Mouse (Mus musculus): ENCODE measurements around the gene Anp32e. TPM values are rescaled to one million over a fixed set of nuclear protein-coding genes. Genes with fewer than 3 reads are reported as not detected.

Gene Anp32e
- polyA plus RNA-seq, 1 experiment from 2014 or later, result 54.2 TPM

DNA sequence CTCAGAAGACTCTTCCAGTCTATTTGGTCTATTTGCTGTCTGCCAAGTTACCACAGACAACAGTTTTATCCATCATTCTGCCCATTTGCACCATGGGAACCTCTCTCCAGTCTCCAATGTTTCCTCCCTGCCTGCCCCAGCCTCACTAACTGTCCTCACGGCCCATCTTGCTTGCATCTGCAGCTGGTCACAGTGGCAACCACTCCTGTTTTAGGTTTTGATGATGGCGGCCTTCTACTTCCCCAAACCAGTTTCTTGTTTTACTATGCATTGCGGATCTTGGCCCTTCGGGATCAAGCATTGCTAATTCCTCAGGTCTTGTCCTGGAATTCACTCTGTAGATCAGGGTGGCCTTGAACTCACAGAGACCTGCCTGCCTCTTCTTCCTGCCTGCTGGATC, 53.1 kb downstream of the Anp32e start:
- no peak for ATAC-seq (ENCODE audit: insufficient number of reproducible peaks, insufficient read depth, low FRiP score, low read depth)
- Histone ChIP-seq H3K4me1 (ENCODE audit: control insufficient read depth, insufficient read depth, low read length) (peaks cover 10% of the 10 kb centered on the region; the same call in 1 of the 2 replicates), H3K9ac (replicated peaks; ENCODE audit: low read depth, low read length) (no peak overlapping the region), H3K27me3 (ENCODE audit: control insufficient read depth, insufficient read depth, low read length) (no peaks in the 10 kb centered on the region), H3K4me2 (replicated peaks; ENCODE audit: low read depth, low read length) (no peak overlapping the region), H3K4me3 (ENCODE audit: low read depth, low read length) (no peak overlapping the region), H3K9me3 (ENCODE audit: control insufficient read depth, low read depth, low read length) (no peaks in the 10 kb centered on the region), H3K27ac (ENCODE audit: low read length) (no peak overlapping the region), H3K36me3 (ENCODE audit: control insufficient read depth, insufficient read depth, low read length) (no peaks in the 10 kb centered on the region)
- 86% methylated on average over 4 of the region's 4 CpGs for WGBS

DNA sequence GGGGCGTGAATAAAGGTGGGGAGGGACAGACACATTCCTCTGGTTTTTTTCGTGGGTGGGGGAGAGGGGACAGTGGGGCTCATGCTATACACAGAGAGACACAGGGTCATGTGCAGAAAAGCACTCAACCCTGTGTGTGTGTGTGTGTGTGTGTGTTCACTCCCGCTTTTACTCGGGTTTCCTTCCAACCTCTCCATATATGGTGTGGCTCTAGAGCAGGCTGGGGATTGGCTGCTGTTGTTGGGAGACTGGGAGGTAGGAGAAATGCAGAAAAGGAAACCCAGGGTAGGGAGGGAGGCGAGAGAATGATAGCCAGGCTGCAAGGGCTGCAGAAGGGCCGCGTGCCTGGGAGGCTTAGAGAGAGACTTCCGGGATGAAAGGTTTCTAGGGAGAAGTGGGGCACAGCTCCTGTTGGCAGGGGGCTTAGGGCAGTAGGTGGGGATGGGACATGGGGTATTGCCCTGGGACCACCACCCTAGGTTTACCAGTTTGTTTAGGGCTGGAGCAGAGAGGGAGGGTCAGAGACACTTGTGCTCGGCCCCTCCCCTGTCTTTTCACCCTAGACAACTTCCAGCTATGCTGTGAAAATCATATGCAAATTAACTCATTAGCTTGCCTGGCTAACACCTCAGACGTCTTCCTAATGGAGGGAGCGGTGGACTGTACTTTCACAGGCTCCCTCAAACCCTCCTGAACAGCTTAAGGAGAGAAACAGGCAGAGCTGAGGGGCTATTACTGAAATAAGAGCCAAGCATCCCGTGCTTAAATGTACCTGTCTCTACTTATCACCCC, 56.4 kb downstream of the Anp32e start:
- Histone ChIP-seq H3K27me3 (ENCODE audit: control insufficient read depth, insufficient read depth, low read length) (no peaks in the 10 kb centered on the region), H3K4me1 (ENCODE audit: control insufficient read depth, insufficient read depth, low read length) (peaks cover 10% of the 10 kb centered on the region; the same call in 1 of the 2 replicates), H3K36me3 (ENCODE audit: control insufficient read depth, insufficient read depth, low read length) (peaks cover 20% of the 10 kb centered on the region), H3K9ac (replicated peaks; ENCODE audit: low read depth, low read length) (no peak overlapping the region; the same call in 1 of the 2 replicates), H3K9me3 (ENCODE audit: control insufficient read depth, low read depth, low read length) (no peaks in the 10 kb centered on the region), H3K4me2 (replicated peaks; ENCODE audit: low read depth, low read length) (peak overlapping the region; percentile 10), H3K4me3 (ENCODE audit: low read depth, low read length) (no peak overlapping the region), H3K27ac (ENCODE audit: low read length) (peak overlapping the region; percentile 91)
- peak; percentile 92 for ATAC-seq (ENCODE audit: insufficient number of reproducible peaks, insufficient read depth, low FRiP score, low read depth)
- 1% methylated on average over 12 of the region's 12 CpGs for WGBS

DNA sequence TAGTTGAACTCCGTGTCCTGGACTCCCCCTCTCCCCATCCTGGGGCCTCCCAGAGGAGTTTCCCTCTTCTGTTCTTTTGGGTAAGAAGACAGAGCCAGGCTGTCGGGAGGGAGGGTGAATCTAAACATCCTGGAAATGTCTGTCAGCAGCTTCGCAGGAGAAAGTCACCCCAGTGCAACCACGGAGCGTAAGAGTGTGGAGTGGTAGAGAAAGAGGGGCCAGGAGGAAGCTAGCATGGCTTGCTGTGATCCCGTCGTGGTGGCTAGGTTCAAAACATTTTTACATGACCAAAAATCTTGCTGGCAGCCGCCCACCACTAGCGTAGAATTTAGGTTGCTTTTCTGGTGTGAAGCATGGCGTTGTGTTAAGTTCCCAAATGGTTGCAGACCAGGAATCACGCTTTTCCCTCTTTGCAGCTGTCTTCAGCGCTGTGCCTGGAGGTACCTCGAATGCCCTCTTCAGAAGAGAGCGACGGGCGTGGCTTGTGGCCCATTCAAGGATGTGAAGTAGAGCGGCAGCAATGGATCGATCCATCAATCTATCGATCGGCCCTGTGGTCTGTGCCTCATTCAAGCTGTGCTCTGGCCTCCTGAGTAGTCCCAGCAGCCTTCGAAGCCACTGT, 57.1 kb downstream of the Anp32e start:
- Histone ChIP-seq H3K4me3 (ENCODE audit: low read depth, low read length) (no peak overlapping the region), H3K4me1 (ENCODE audit: control insufficient read depth, insufficient read depth, low read length) (peaks cover 10% of the 10 kb centered on the region; the same call in 1 of the 2 replicates), H3K27ac (ENCODE audit: low read length) (peak overlapping the region; percentile 91), H3K9me3 (ENCODE audit: control insufficient read depth, low read depth, low read length) (no peaks in the 10 kb centered on the region), H3K27me3 (ENCODE audit: control insufficient read depth, insufficient read depth, low read length) (no peaks in the 10 kb centered on the region), H3K4me2 (replicated peaks; ENCODE audit: low read depth, low read length) (peak overlapping the region; percentile 10), H3K9ac (replicated peaks; ENCODE audit: low read depth, low read length) (no peak overlapping the region; the same call in 1 of the 2 replicates), H3K36me3 (ENCODE audit: control insufficient read depth, insufficient read depth, low read length) (peaks cover 27% of the 10 kb centered on the region)
- ATAC-seq (ENCODE audit: insufficient number of reproducible peaks, insufficient read depth, low FRiP score, low read depth), result peak; percentile 21; the same call in 1 of the 2 replicates
- WGBS, result 2% methylated on average over 21 of the region's 21 CpGs

DNA sequence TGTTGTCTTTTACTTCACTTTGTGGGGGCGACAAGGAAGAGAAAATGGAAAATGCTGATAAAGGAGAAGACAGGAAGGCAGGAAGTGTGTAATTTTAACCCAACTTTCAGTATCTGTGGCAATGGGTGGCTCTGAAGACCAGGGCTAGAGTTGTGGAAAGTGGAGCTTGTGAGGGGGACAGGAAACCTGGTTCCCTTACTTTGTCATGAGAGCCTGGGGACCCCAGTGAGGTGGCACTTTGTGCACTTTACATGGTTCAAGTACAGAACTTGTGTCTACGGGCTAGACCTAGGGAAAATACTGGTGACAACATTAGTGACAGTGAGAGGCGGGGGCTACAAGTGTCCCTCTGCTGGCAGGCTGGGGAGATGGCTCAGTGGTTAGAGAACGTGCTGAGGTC, 57.9 kb downstream of the Anp32e start:
- Histone ChIP-seq H3K27me3 (ENCODE audit: control insufficient read depth, insufficient read depth, low read length) (no peaks in the 10 kb centered on the region), H3K9ac (replicated peaks; ENCODE audit: low read depth, low read length) (no peak overlapping the region), H3K4me3 (ENCODE audit: low read depth, low read length) (no peak overlapping the region), H3K27ac (ENCODE audit: low read length) (peak overlapping the region; percentile 91; the same call in 1 of the 2 replicates), H3K4me2 (replicated peaks; ENCODE audit: low read depth, low read length) (no peak overlapping the region), H3K4me1 (ENCODE audit: control insufficient read depth, insufficient read depth, low read length) (peaks cover 10% of the 10 kb centered on the region; the same call in 1 of the 2 replicates), H3K36me3 (ENCODE audit: control insufficient read depth, insufficient read depth, low read length) (peaks cover 34% of the 10 kb centered on the region), H3K9me3 (ENCODE audit: control insufficient read depth, low read depth, low read length) (no peaks in the 10 kb centered on the region)
- no peak for ATAC-seq (ENCODE audit: insufficient number of reproducible peaks, insufficient read depth, low FRiP score, low read depth)
- 67% methylated on average over 4 of the region's 4 CpGs for WGBS

DNA sequence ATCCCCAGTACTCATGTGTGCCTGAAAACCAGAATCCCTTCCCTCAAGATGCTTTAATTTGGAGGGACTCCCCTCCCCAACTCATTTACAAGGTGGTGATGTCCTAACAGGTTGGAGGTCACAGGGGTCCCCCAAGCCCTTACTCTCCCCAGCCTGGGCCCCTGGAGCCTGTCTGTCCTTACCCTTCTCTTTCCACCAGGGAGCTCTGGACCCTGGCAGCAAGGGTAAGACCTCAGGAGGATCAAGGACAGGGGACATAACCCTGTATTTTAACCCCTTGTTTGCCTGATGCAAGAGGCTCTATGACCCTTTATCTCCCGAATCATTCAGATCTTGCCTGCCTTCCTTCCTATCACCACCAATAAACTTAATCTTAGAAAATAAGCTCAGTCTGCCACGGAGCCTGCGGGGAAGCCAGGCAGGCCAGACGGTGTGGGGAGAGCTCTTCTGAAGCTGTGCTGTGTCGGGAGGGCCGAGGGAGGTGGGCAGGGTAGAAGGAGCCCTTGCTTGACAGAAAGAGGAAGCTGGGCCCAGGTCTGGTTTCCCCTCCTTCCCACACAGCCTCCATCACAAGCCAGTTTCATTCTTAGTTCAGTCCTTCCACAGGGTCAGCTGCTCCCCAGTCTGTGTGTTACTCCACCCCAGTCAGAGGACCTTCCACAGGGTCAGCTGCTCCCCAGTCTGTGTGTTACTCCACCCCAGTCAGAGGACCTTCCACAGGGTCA, 58.5 kb downstream of the Anp32e start:
- H3K9me3 ChIP-seq (ENCODE audit: control insufficient read depth, low read depth, low read length), result no peaks in the 10 kb centered on the region
- H3K9ac ChIP-seq (replicated peaks; ENCODE audit: low read depth, low read length), result no peak overlapping the region
- H3K4me1 ChIP-seq (ENCODE audit: control insufficient read depth, insufficient read depth, low read length), result peaks cover 10% of the 10 kb centered on the region; the same call in 1 of the 2 replicates
- ATAC-seq (ENCODE audit: insufficient number of reproducible peaks, insufficient read depth, low FRiP score, low read depth), result no peak
- H3K4me2 ChIP-seq (replicated peaks; ENCODE audit: low read depth, low read length), result no peak overlapping the region
- WGBS, result 70% methylated on average over 6 of the region's 6 CpGs
- H3K27me3 ChIP-seq (ENCODE audit: control insufficient read depth, insufficient read depth, low read length), result no peaks in the 10 kb centered on the region
- H3K27ac ChIP-seq (ENCODE audit: low read length), result peak overlapping the region; percentile 91; the same call in 1 of the 2 replicates
- H3K4me3 ChIP-seq (ENCODE audit: low read depth, low read length), result no peak overlapping the region
- H3K36me3 ChIP-seq (ENCODE audit: control insufficient read depth, insufficient read depth, low read length), result peaks cover 36% of the 10 kb centered on the region

DNA sequence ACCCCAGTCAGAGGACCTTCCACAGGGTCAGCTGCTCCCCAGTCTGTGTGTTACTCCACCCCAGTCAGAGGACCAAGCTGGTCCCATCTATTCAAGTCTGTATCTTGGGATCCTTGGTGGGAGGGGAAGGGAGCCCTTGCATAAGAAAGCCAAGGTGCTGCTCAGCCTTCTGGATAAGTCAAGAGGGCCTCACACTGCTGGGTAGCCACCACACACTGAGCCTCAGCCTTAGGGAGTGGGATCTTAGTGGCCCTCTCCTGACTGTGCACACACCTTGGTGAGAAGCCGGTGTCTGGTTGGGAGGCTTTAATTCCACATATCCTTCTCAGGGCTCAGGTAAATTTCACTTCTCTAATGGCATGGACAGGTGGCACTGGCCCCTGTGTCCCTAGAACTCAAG, 59.1 kb downstream of the Anp32e start:
- Histone ChIP-seq H3K4me1 (ENCODE audit: control insufficient read depth, insufficient read depth, low read length) (peaks cover 10% of the 10 kb centered on the region; the same call in 1 of the 2 replicates), H3K4me2 (replicated peaks; ENCODE audit: low read depth, low read length) (no peak overlapping the region), H3K36me3 (ENCODE audit: control insufficient read depth, insufficient read depth, low read length) (peaks cover 36% of the 10 kb centered on the region), H3K9ac (replicated peaks; ENCODE audit: low read depth, low read length) (no peak overlapping the region), H3K9me3 (ENCODE audit: control insufficient read depth, low read depth, low read length) (no peaks in the 10 kb centered on the region), H3K27me3 (ENCODE audit: control insufficient read depth, insufficient read depth, low read length) (no peaks in the 10 kb centered on the region), H3K27ac (ENCODE audit: low read length) (no peak overlapping the region), H3K4me3 (ENCODE audit: low read depth, low read length) (no peak overlapping the region)
- ATAC-seq (ENCODE audit: insufficient number of reproducible peaks, insufficient read depth, low FRiP score, low read depth), result no peak
- 88% methylated on average over 1 of the region's 1 CpGs for WGBS

DNA sequence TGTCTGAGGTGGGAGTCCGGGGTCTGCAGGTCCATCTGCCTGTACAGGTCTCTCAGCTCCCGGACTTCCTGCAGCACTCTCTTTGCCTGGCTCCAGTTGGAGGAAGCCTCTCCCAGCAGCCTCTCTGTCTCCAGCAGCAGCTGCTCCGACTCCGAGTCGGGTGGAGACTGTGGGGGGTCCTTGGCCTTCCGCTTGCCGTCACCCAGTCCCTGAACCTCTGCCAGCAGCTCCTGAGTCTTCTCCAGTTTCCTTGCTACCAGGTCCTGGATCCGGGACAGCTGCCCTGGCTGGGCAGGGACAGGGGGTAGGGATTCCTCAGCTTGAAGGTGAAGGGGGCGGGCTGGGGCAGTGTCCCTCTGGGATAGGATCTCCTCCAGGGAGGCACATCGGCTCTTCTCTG, 59.9 kb downstream of the Anp32e start:
- no peak for ATAC-seq (ENCODE audit: insufficient number of reproducible peaks, insufficient read depth, low FRiP score, low read depth)
- Histone ChIP-seq H3K4me1 (ENCODE audit: control insufficient read depth, insufficient read depth, low read length) (peaks cover 16% of the 10 kb centered on the region; the same call in 1 of the 2 replicates), H3K27ac (ENCODE audit: low read length) (peak overlapping the region; percentile 71; the same call in 1 of the 2 replicates), H3K36me3 (ENCODE audit: control insufficient read depth, insufficient read depth, low read length) (peaks cover 36% of the 10 kb centered on the region), H3K9me3 (ENCODE audit: control insufficient read depth, low read depth, low read length) (no peaks in the 10 kb centered on the region), H3K4me2 (replicated peaks; ENCODE audit: low read depth, low read length) (no peak overlapping the region), H3K9ac (replicated peaks; ENCODE audit: low read depth, low read length) (no peak overlapping the region), H3K4me3 (ENCODE audit: low read depth, low read length) (no peak overlapping the region), H3K27me3 (ENCODE audit: control insufficient read depth, insufficient read depth, low read length) (no peaks in the 10 kb centered on the region)
- WGBS, result 55% methylated on average over 10 of the region's 10 CpGs

DNA sequence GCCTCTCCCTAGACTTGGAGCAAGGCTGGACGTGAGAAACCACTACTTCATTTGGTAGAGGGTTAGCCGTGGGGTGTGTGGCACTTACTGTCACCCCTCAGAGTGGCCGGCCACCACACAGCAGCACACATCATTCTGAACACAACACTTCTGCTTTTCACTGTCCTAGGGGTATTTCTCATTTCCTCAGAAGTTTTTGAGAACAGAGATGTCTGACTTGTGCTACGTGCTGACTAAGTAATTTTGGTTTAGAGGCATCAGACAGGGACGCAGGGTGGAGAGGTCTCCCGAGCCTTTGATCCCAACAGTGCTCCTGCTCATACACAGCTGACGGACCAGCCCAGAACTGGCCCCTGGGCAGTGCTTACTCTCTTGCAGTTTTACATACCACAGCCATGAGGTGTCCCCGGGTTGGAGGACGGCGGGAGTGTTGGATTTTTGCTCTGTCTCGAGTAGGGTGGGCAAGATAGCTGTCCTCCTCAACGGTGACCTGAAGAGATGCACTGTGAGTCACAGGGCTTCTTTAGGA, 61.4 kb downstream of the Anp32e start:
- no peaks in the 10 kb centered on the region for H3K9me3 ChIP-seq (ENCODE audit: control insufficient read depth, low read depth, low read length)
- H3K9ac ChIP-seq (replicated peaks; ENCODE audit: low read depth, low read length), result no peak overlapping the region
- H3K4me2 ChIP-seq (replicated peaks; ENCODE audit: low read depth, low read length), result no peak overlapping the region
- peaks cover 13% of the 10 kb centered on the region; the same call in 1 of the 2 replicates for H3K4me1 ChIP-seq (ENCODE audit: control insufficient read depth, insufficient read depth, low read length)
- H3K4me3 ChIP-seq (ENCODE audit: low read depth, low read length), result no peak overlapping the region
- no peaks in the 10 kb centered on the region for H3K27me3 ChIP-seq (ENCODE audit: control insufficient read depth, insufficient read depth, low read length)
- H3K27ac ChIP-seq (ENCODE audit: low read length), result no peak overlapping the region
- peaks cover 36% of the 10 kb centered on the region for H3K36me3 ChIP-seq (ENCODE audit: control insufficient read depth, insufficient read depth, low read length)
- no peak for ATAC-seq (ENCODE audit: insufficient number of reproducible peaks, insufficient read depth, low FRiP score, low read depth)
- WGBS, result 82% methylated on average over 12 of the region's 12 CpGs
